Mouse (Mus musculus) olfactory bulb, adult 2 months (tissue): ENCODE data around the gene Dscam.

Experiments used
- CTCF ChIP-seq: fragments of 200-500 bp; IDR thresholded peaks from 2 replicates; pipeline ENCODE4 v1.5.1; 2012; ENCODE audit warnings: low read depth, mild to moderate bottlenecking, low read length, moderate library complexity; ENCODE audit not compliant: insufficient read depth
- POLR2A ChIP-seq: fragments of 200-500 bp; IDR thresholded peaks from 2 replicates; pipeline ENCODE4 v1.6.1; 2012; ENCODE audit warnings: mild to moderate bottlenecking, low read depth, low read length, moderate library complexity; ENCODE audit not compliant: insufficient read depth

GRCm38 (mm10) chr16:96673191-96673847 is 497.2 kb downstream of the Dscam start:
- TF ChIP-seq CTCF (no peak), POLR2A (no peak)
